Mouse (Mus musculus) heart, adult 2 months (tissue): Measurements from ENCODE around the gene Acad10.

Source experiments
- EP300 ChIP-seq: fragments of 200-500 bp; IDR thresholded peaks from 2 replicates; pipeline ENCODE4 v1.6.1; 2011; ENCODE audit warnings: low read depth, low read length, control low read depth; ENCODE audit not compliant: insufficient read depth
- POLR2A ChIP-seq: fragments of 200-500 bp; IDR thresholded peaks from 2 replicates; pipeline ENCODE4 v1.6.1; 2011; ENCODE audit warnings: mild to moderate bottlenecking, low read depth, low read length, control low read depth; ENCODE audit not compliant: insufficient read depth

GRCm38 (mm10) chr5:121627871-121628270 lies 32.4 kb downstream of the Acad10 start:
- TF ChIP-seq POLR2A: no peak
- no peak for TF ChIP-seq EP300
